Mouse (Mus musculus) liver, postnatal 0 days (tissue): ENCODE measurements around the gene 4933407L21Rik.

Experiments used
- CTCF ChIP-seq: sonication (generic); IDR thresholded peaks from 2 replicates; pipeline ENCODE4 v1.5.1; 2016; ENCODE audit warnings: antibody characterized with exemption, low read depth
- EP300 ChIP-seq: IDR thresholded peaks from 2 replicates; pipeline ENCODE4 v1.6.1; 2016; ENCODE audit warnings: antibody characterized with exemption, low read depth, mild to moderate bottlenecking

- TF ChIP-seq CTCF (no peak), EP300 (no peak)
Measured at GRCm38 (mm10) chr1:85969519-85969918, 41.2 kb downstream of the 4933407L21Rik start.
